Mouse (Mus musculus) hindbrain, postnatal 0 days (tissue): ENCODE measurements at regions not wholly inside any gene's neighbourhood (a gene's known extent, or its start where the extent isn't known, plus 50 kb on each side); places are given as distances from the start of the nearest gene placed in this dataset.

ENCODE experiments used
- ATAC-seq: fragments of 200-750 bp; cut with Nextera tagmentation; 2 replicates; pipeline ENCODE4 v1.8.0; 2017; ENCODE audit warnings: mild to moderate bottlenecking, moderate TSS enrichment, moderate library complexity
- DNase-seq: peaks from one replicate; pipeline ENCODE4 v3.0.0-alpha.2; 2015; ENCODE audit warnings: low spot score
- H3K27ac ChIP-seq: fragments of 300-500 bp; sonication (generic); 2 replicates; pipeline ENCODE4 v1.5.1; 2014; ENCODE audit warnings: mild to moderate bottlenecking
- H3K27me3 ChIP-seq: fragments of 300-500 bp; sonication (generic); 2 replicates; pipeline ENCODE4 v1.6.1; 2014; ENCODE audit warnings: low read length, mixed read lengths; ENCODE audit not compliant: insufficient read depth
- H3K36me3 ChIP-seq: fragments of 300-500 bp; sonication (generic); 2 replicates; pipeline ENCODE4 v1.6.1; 2014; ENCODE audit warnings: low read length, mixed read lengths; ENCODE audit not compliant: insufficient read depth
- H3K4me1 ChIP-seq: fragments of 300-500 bp; sonication (generic); 2 replicates; pipeline ENCODE4 v1.6.1; 2014; ENCODE audit warnings: antibody characterized with exemption, low read length, mixed read lengths; ENCODE audit not compliant: insufficient read depth
- H3K4me2 ChIP-seq: fragments of 300-500 bp; sonication (generic); 2 replicates; pipeline ENCODE4 v1.6.1; 2014; ENCODE audit warnings: low read depth, mild to moderate bottlenecking, low read length, moderate library complexity, mixed read lengths
- H3K4me3 ChIP-seq: fragments of 300-500 bp; sonication (generic); 2 replicates; pipeline ENCODE4 v1.5.1; 2014; ENCODE audit warnings: low read length
- H3K9ac ChIP-seq: fragments of 300-500 bp; sonication (generic); replicated peaks from 2 replicates; pipeline ENCODE4 v1.6.1; 2014; ENCODE audit warnings: mild to moderate bottlenecking, low read length, moderate library complexity, mixed read lengths
- H3K9me3 ChIP-seq: fragments of 300-500 bp; sonication (generic); 2 replicates; pipeline ENCODE4 v1.6.1; 2016; ENCODE audit warnings: low read length, mixed read lengths
- CTCF ChIP-seq: IDR thresholded peaks from 2 replicates; pipeline ENCODE4 v1.5.1; 2016; ENCODE audit warnings: antibody characterized with exemption, control low read depth, low read depth
- WGBS: fragments of 180-500 bp; shearing (Covaris S2); extraction: QIAGEN DNeasy Blood & Tissue Kit; methylation state at CpG from one replicate; pipeline ENCODE4 v1.1.7; 2014; 5-methylcytosine and 5-hydroxymethylcytosine counted together

- DNase-seq (peak; percentile 61), ATAC-seq (peak; percentile 33; the same call in 1 of the 2 replicates)
- no peak overlapping the region for H3K9ac ChIP-seq
- H3K4me3 ChIP-seq, result no peak overlapping the region
- H3K36me3 ChIP-seq, result no peaks in the 10 kb centered on the region
- no peaks in the 10 kb centered on the region for H3K27me3 ChIP-seq
- H3K4me2 ChIP-seq, result no peak overlapping the region
- peaks cover 12% of the 10 kb centered on the region for H3K4me1 ChIP-seq
- H3K27ac ChIP-seq, result peak overlapping the region; percentile 82
- TF ChIP-seq CTCF, result no peak
- 37% methylated on average over 4 of the region's 4 CpGs for WGBS
- no peaks in the 10 kb centered on the region for H3K9me3 ChIP-seq
These were observed 159.0 kb upstream of the Gm11146 start for GRCm38 (mm10) chr16:77760926-77761347.

- Histone ChIP-seq H3K27ac (peak overlapping the region; percentile 82), H3K4me2 (peak overlapping the region; percentile 51), H3K27me3 (no peaks in the 10 kb centered on the region), H3K4me3 (no peak overlapping the region), H3K36me3 (no peaks in the 10 kb centered on the region), H3K9ac (no peak overlapping the region), H3K4me1 (peaks cover 12% of the 10 kb centered on the region), H3K9me3 (no peaks in the 10 kb centered on the region)
- WGBS, result 44% methylated on average over 4 of the region's 4 CpGs
- ATAC-seq (peak; percentile 58), DNase-seq (peak; percentile 26)
- TF ChIP-seq CTCF, result no peak
These were observed 158.6 kb upstream of the Gm11146 start for GRCm38 (mm10) chr16:77760479-77760878.

GRCm38 (mm10) chr16:77759997-77760396 is 158.1 kb upstream of the Gm11146 start:
- Histone ChIP-seq H3K36me3 (no peaks in the 10 kb centered on the region), H3K4me3 (peak overlapping the region; percentile 17), H3K27me3 (no peaks in the 10 kb centered on the region), H3K9me3 (no peaks in the 10 kb centered on the region), H3K9ac (peak overlapping the region; percentile 38; the same call in 1 of the 2 replicates), H3K4me1 (peaks cover 12% of the 10 kb centered on the region), H3K27ac (peak overlapping the region; percentile 82), H3K4me2 (peak overlapping the region; percentile 51)
- WGBS, result 24% methylated on average over 10 of the region's 10 CpGs
- ATAC-seq (peak; percentile 92), DNase-seq (peak; percentile 84)
- no peak for TF ChIP-seq CTCF

GRCm38 (mm10) chr16:77754882-77755281 is 153.0 kb upstream of the Gm11146 start:
- H3K27me3 ChIP-seq, result no peaks in the 10 kb centered on the region
- no peaks in the 10 kb centered on the region for H3K36me3 ChIP-seq
- no peaks in the 10 kb centered on the region for H3K9me3 ChIP-seq
- WGBS, result 87% methylated on average over 6 of the region's 6 CpGs
- DNase-seq (no peak), ATAC-seq (no peak)
- H3K9ac ChIP-seq, result no peak overlapping the region
- H3K4me2 ChIP-seq, result no peak overlapping the region
- peaks cover 3% of the 10 kb centered on the region for H3K4me1 ChIP-seq
- no peak for TF ChIP-seq CTCF
- no peak overlapping the region for H3K27ac ChIP-seq
- no peak overlapping the region for H3K4me3 ChIP-seq

- H3K9me3 ChIP-seq, result no peaks in the 10 kb centered on the region
- no peak overlapping the region for H3K4me2 ChIP-seq
- no peak for DNase-seq
- no peak overlapping the region for H3K27ac ChIP-seq
- no peak for ATAC-seq
- H3K9ac ChIP-seq, result no peak overlapping the region
- no peaks in the 10 kb centered on the region for H3K36me3 ChIP-seq
- no peaks in the 10 kb centered on the region for H3K27me3 ChIP-seq
- TF ChIP-seq CTCF, result no peak
- no peaks in the 10 kb centered on the region for H3K4me1 ChIP-seq
- H3K4me3 ChIP-seq, result no peak overlapping the region
- 73% methylated on average over 2 of the region's 2 CpGs for WGBS
These were observed 147.6 kb upstream of the Gm11146 start for GRCm38 (mm10) chr16:77749474-77749873.

GRCm38 (mm10) chr16:77743838-77744237 is 141.9 kb upstream of the Gm11146 start:
- ATAC-seq, result no peak

GRCm38 (mm10) chr16:77738821-77739220 is 136.9 kb upstream of the Gm11146 start:
- no peaks in the 10 kb centered on the region for H3K27me3 ChIP-seq
- 74% methylated on average over 1 of the region's 1 CpGs for WGBS
- no peak overlapping the region for H3K9ac ChIP-seq
- no peak overlapping the region for H3K27ac ChIP-seq
- no peaks in the 10 kb centered on the region for H3K36me3 ChIP-seq
- H3K9me3 ChIP-seq, result no peaks in the 10 kb centered on the region
- ATAC-seq (no peak), DNase-seq (no peak)
- H3K4me1 ChIP-seq, result no peaks in the 10 kb centered on the region
- TF ChIP-seq CTCF, result no peak
- no peak overlapping the region for H3K4me3 ChIP-seq
- H3K4me2 ChIP-seq, result no peak overlapping the region

More at GRCm38 (mm10) chr16:77743838-77744237, 141.9 kb upstream of the Gm11146 start:
- H3K36me3 ChIP-seq, result no peaks in the 10 kb centered on the region
- H3K4me3 ChIP-seq, result no peak overlapping the region
- no peak overlapping the region for H3K27ac ChIP-seq
- DNase-seq, result no peak
- no peak for TF ChIP-seq CTCF
- no peak overlapping the region for H3K9ac ChIP-seq
- no peaks in the 10 kb centered on the region for H3K9me3 ChIP-seq
- H3K4me2 ChIP-seq, result no peak overlapping the region
- no peaks in the 10 kb centered on the region for H3K27me3 ChIP-seq
- WGBS, result 85% methylated on average over 6 of the region's 6 CpGs
- H3K4me1 ChIP-seq, result no peaks in the 10 kb centered on the region
